Mouse (Mus musculus) kidney, embryonic 14.5 days (tissue): ENCODE results near the gene Dars2. TPM values are rescaled to one million over a fixed set of nuclear protein-coding genes. Genes with fewer than 3 reads are reported as not detected.

ENCODE experiments used
- ATAC-seq: fragments of 200-750 bp; cut with Nextera tagmentation; 2 replicates; pipeline ENCODE4 v1.8.0; 2017; ENCODE audit warnings: moderate number of reproducible peaks, mild to moderate bottlenecking, moderate TSS enrichment, moderate library complexity; ENCODE audit not compliant: low FRiP score, low TSS enrichment
- H3K27ac ChIP-seq: fragments of 300-500 bp; sonication (generic); 2 replicates; pipeline ENCODE4 v1.5.1; 2014; ENCODE audit warnings: low read depth, mild to moderate bottlenecking, low read length, moderate library complexity, mixed read lengths
- H3K27me3 ChIP-seq: fragments of 300-500 bp; sonication (generic); 2 replicates; pipeline ENCODE4 v1.6.1; 2014; ENCODE audit warnings: mild to moderate bottlenecking, low read length; ENCODE audit not compliant: control insufficient read depth, insufficient read depth
- H3K36me3 ChIP-seq: fragments of 300-500 bp; sonication (generic); 2 replicates; pipeline ENCODE4 v1.6.1; 2014; ENCODE audit warnings: low read length, mixed read lengths; ENCODE audit not compliant: control insufficient read depth, insufficient read depth
- H3K4me1 ChIP-seq: fragments of 300-500 bp; sonication (generic); 2 replicates; pipeline ENCODE4 v1.6.1; 2014; ENCODE audit warnings: low read length, mixed read lengths; ENCODE audit not compliant: control insufficient read depth, insufficient read depth
- H3K4me2 ChIP-seq: fragments of 300-500 bp; sonication (generic); replicated peaks from 2 replicates; pipeline ENCODE4 v1.6.1; 2014; ENCODE audit warnings: low read depth, mild to moderate bottlenecking, low read length
- H3K4me3 ChIP-seq: fragments of 300-500 bp; sonication (generic); 2 replicates; pipeline ENCODE4 v1.5.1; 2014; ENCODE audit warnings: mild to moderate bottlenecking, low read length
- H3K9ac ChIP-seq: fragments of 300-500 bp; sonication (generic); 2 replicates; pipeline ENCODE4 v1.6.1; 2014; ENCODE audit warnings: low read depth, mild to moderate bottlenecking, low read length, moderate library complexity
- H3K9me3 ChIP-seq: fragments of 300-500 bp; sonication (generic); 2 replicates; pipeline ENCODE4 v1.6.1; 2016; ENCODE audit warnings: low read length; ENCODE audit not compliant: control insufficient read depth
- WGBS: fragments of 180-500 bp; shearing (Covaris S2); extraction: QIAGEN DNeasy Blood & Tissue Kit; methylation state at CpG from one replicate; pipeline ENCODE4 v1.1.7; 2014; 5-methylcytosine and 5-hydroxymethylcytosine counted together
- polyA plus RNA-seq: library from polyadenylated mRNA; unstranded; fragments of >200 nt; fragmentation: Nextera tagmentation; extraction: Ambion mirVana; gene quantifications from 2 replicates; pipeline ENCODE4 v1.2.1, GENCODE M21; 2014

The Dars2 gene
- polyA plus RNA-seq, 1 experiment from 2014 or later: 45.4 TPM

DNA sequence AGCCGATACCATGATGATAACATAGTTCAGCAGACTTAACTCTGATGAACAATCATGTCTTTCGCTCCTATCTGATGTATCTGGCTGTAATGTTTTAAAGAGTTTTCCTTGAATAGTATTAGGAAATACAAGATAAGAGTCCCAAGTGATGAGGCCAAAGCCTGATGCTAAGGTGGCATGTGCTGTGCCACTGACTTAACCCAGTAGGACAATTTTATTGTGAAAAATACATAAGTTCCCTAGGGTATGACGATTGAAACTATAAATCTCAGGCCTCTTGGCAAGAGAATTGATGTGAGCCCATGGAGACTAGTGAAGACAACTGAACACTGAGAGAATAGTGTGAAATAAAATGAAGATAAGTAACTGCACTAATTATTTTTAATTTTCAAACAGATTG is 32.9 kb downstream of the Dars2 start:
- WGBS: 12% methylated on average over 3 of the region's 3 CpGs
- H3K27ac ChIP-seq: no peak overlapping the region
- H3K36me3 ChIP-seq: peaks cover 52% of the 10 kb centered on the region
- H3K4me1 ChIP-seq: peaks cover 2% of the 10 kb centered on the region; the same call in 1 of the 2 replicates
- peak overlapping the region; percentile 82 for H3K4me2 ChIP-seq
- H3K9ac ChIP-seq: peak overlapping the region; percentile 97
- H3K4me3 ChIP-seq: peak overlapping the region; percentile 92
- no peak for ATAC-seq
- H3K9me3 ChIP-seq: no peaks in the 10 kb centered on the region
- no peaks in the 10 kb centered on the region for H3K27me3 ChIP-seq

DNA sequence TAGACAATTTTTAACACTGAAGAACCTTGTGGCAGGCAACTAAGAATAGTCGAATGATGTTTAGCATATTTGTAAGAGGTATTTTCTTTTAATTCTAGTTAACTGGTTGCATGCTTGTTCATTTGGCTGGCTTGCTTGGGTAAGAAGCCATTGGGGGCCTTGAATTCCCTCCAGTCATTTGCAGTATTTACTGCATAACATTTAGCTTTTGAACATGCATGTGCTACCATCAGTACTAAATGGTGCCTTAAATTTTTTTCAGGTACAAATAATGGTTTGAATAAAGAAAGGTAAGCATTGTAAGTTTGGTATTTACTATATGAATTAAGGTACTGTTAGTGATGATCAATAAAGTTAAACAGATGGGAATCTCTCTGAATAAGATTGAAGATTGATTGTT is 33.4 kb downstream of the Dars2 start:
- Histone ChIP-seq H3K36me3 (peaks cover 55% of the 10 kb centered on the region), H3K27me3 (no peaks in the 10 kb centered on the region), H3K4me1 (peaks cover 2% of the 10 kb centered on the region; the same call in 1 of the 2 replicates), H3K9ac (peak overlapping the region; percentile 97), H3K4me3 (peak overlapping the region; percentile 92), H3K4me2 (peak overlapping the region; percentile 82), H3K27ac (peak overlapping the region; percentile 91; the same call in 1 of the 2 replicates), H3K9me3 (no peaks in the 10 kb centered on the region)
- ATAC-seq: no peak
- 6% methylated on average over 1 of the region's 1 CpGs for WGBS

DNA sequence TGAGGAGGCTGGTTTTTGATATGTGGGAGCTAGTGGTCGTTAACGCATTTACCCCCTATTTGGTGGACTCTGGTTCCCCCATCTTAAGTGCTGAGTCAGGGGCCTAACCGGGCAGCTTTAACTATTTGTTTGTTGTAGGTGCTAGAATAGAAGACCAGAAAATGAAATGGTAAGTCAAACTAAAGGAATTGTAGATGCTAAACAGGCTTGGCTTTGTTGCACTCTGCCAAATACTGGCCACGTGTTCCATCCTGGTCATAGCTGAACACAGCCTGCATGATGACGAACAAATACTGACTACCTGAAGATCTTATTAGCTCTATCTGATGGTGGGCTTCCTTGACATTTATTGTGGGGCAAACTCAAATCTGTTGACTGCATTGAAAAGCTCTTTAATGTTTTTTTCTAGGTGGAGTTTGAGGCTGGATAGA is 34.0 kb downstream of the Dars2 start:
- no peaks in the 10 kb centered on the region for H3K9me3 ChIP-seq
- 0% methylated on average over 5 of the region's 5 CpGs for WGBS
- ATAC-seq: no peak
- H3K36me3 ChIP-seq: peaks cover 57% of the 10 kb centered on the region
- no peaks in the 10 kb centered on the region for H3K27me3 ChIP-seq
- peaks cover 2% of the 10 kb centered on the region; the same call in 1 of the 2 replicates for H3K4me1 ChIP-seq
- H3K9ac ChIP-seq: peak overlapping the region; percentile 97
- H3K4me3 ChIP-seq: peak overlapping the region; percentile 92
- peak overlapping the region; percentile 91 for H3K27ac ChIP-seq
- peak overlapping the region; percentile 82 for H3K4me2 ChIP-seq

DNA sequence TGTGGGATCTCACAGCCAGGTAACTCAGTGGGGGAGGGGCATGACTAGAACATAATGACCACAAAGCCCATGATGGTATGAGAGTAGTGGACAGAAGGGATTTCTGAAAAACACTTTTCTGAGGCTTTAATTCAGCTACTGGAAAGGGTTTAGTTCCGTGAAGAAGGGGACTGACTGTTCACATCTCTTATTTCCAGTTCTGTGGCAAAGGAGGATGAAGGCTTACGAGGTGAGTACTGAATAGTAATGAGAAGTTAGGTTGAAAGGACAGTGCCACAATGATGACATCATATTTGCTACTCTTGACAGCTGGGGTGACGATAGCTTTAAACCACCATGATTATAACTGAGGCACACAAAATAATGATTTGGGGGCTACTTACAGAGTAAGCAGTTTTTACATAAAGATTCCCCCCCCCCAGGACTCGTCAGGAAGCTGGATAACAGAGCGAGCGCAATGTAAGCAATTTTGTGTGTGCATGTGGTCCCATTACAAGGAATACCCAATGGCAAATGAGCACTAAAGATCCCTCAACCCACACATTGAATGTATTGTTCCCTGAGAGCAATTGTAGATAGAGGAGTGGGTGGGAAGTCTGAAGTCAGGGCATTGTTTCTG is 34.6 kb downstream of the Dars2 start:
- Histone ChIP-seq H3K4me2 (peak overlapping the region; percentile 82), H3K36me3 (peaks cover 59% of the 10 kb centered on the region), H3K4me3 (peak overlapping the region; percentile 92), H3K9me3 (no peaks in the 10 kb centered on the region), H3K4me1 (peaks cover 2% of the 10 kb centered on the region; the same call in 1 of the 2 replicates), H3K9ac (peak overlapping the region; percentile 97), H3K27ac (peak overlapping the region; percentile 91), H3K27me3 (no peaks in the 10 kb centered on the region)
- ATAC-seq: no peak
- WGBS: 0% methylated on average over 6 of the region's 6 CpGs

DNA sequence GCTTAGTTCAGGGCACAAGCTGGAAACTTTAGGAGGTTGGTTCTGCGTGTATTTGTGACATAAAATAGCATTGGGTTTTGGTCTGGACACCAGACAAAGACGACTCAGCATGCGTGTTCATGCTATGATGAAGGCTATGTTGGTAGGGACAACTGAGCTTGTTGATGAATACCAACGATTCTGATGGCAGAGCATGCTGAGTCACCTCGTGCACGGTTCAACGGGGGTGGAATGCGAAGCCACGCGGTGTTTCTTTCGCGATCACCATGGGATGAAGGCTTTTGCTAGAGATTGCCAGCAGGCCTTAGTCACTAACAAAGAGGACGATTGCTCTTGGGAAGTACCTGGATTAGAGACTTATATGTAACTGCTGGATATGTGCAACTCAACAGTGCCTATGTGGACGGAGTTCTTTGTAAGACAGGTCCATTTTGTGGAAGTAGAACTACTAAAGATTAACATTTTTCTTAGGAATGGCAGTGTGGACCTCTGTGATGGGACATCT is 35.1 kb downstream of the Dars2 start:
- Histone ChIP-seq H3K36me3 (peaks cover 59% of the 10 kb centered on the region), H3K9ac (peak overlapping the region; percentile 97), H3K4me3 (peak overlapping the region; percentile 92), H3K4me2 (peak overlapping the region; percentile 82), H3K9me3 (no peaks in the 10 kb centered on the region), H3K27me3 (no peaks in the 10 kb centered on the region), H3K27ac (peak overlapping the region; percentile 91), H3K4me1 (peaks cover 2% of the 10 kb centered on the region; the same call in 1 of the 2 replicates)
- WGBS: under 1% methylated on average over 14 of the region's 14 CpGs
- ATAC-seq: peak; percentile 5; the same call in 1 of the 2 replicates

DNA sequence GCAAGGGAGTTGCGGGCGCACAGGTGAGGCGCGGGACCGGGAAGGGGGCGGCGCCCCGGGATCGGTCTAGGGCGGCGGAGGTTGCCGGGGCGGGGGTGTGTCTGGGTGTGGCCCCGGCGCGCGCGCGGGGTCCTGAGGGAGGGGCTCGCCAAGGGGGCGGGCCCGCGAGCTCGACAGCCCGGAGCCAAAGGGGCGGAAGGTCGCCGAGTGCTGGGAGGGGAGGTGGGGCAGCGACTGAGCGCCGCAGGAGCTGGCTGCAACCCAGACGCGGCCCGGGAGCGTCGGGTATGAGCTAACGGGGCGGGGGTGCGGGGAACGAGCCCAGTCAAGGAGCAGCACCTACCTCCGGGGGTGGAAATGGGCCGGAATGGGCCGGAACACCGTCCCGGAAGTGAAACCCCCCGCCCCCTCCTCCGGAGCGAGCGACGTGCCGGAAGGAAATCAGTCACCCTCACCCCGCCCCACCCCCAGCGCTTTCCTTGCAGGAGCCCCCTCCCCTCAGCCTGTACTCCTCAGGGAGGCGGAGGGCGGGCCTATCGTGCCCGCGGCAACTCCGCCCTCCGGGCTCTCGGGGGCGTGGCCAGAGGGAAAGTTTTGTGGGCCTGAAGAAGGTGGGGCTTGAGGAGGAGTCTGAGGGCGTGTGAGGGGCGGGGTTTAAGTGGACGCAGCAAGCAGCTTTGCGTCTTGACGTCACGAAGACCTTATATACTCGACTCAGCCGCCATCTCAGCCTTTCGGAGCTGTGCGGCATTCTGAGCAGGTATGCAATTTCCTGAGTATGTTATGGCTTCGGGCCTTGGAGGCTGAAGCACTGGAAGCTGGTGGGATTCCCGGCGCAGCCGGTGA is 35.8 kb downstream of the Dars2 start, which contains the start of gene Zbtb37:
Gene Zbtb37 (minus strand): TSS at position 415 of the 846 bp plus-strand sequence.
- Histone ChIP-seq H3K4me3 (peak within 1 kb of the TSS; percentile 92), H3K9ac (peak within 1 kb of the TSS; percentile 97), H3K4me1 (peaks cover 2% of the 10 kb centered on the region; the same call in 1 of the 2 replicates), H3K4me2 (peak within 1 kb of the TSS; percentile 82), H3K9me3 (no peaks in the 10 kb centered on the region), H3K27ac (peak within 1 kb of the TSS; percentile 91), H3K36me3 (peaks cover 62% of the 10 kb centered on the region), H3K27me3 (no peaks in the 10 kb centered on the region)
- WGBS: under 1% methylated on average over 74 of the region's 76 CpGs
- peak; percentile 92 for ATAC-seq

DNA sequence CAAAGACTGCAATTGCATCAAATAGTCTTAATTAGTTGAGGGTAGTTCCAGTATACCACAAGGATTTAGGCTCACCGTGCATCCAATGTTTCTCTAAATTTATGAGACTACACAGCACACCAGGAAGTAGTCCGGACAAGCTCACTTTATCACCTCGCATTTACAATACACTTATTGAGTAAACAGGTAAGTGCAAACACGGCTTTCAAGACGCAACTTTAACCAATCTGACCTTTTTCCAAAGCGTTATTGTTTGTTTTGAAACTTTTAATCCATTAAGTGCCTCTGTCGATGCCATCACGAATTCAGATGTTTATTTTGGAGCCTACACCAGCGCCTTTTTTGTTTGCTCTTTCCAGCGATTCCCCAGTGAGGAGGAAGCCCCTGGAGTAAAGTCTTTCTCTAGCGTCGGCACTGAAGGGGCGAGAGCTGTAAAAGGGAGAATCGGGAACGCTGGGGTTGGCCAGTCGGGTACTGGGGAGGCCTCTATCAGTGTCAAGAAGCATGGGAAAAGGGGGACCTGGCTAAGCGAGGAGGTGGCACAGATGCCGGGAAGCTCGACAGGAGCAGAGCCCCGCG is 36.5 kb downstream of the Dars2 start:
- ATAC-seq: no peak
- WGBS: under 1% methylated on average over 21 of the region's 21 CpGs
- Histone ChIP-seq H3K36me3 (peaks cover 61% of the 10 kb centered on the region), H3K27ac (peak overlapping the region; percentile 85), H3K4me2 (peak overlapping the region; percentile 58), H3K4me1 (peaks cover 2% of the 10 kb centered on the region; the same call in 1 of the 2 replicates), H3K27me3 (no peaks in the 10 kb centered on the region), H3K9me3 (no peaks in the 10 kb centered on the region), H3K9ac (peak overlapping the region; percentile 97), H3K4me3 (peak overlapping the region; percentile 92)

DNA sequence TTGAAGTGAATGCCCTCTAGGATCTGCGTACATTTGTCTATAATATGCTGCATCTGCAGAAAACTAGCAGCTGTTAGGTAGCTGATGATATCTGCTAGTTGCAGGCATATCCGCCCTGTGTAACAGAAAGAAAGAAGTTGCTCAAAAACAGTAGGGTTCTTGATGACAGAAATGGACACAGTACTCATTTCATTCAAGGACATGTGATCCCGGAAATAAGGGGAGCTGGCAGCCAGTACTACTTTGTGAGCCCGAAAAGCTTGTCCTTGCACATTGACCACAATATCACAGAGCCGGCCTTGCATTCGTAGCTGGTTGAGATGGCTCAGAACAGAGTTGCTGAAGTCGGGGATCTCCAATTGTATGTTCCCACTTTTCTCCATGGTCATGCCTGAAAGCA is 38.1 kb downstream of the Dars2 start:
- no peaks in the 10 kb centered on the region; the same call in 1 of the 2 replicates for H3K4me1 ChIP-seq
- H3K27me3 ChIP-seq: no peaks in the 10 kb centered on the region
- whole genome bisulfite sequencing: 92% methylated on average over 7 of the region's 7 CpGs
- H3K27ac ChIP-seq: no peak overlapping the region
- no peak for ATAC-seq
- H3K4me3 ChIP-seq: no peak overlapping the region
- no peak overlapping the region for H3K9ac ChIP-seq
- H3K9me3 ChIP-seq: no peaks in the 10 kb centered on the region
- H3K4me2 ChIP-seq: no peak overlapping the region
- peaks cover 46% of the 10 kb centered on the region for H3K36me3 ChIP-seq
